Mouse (Mus musculus): Measurements from ENCODE around the gene Pan2.

- TF ChIP-seq CTCF (IDR thresholded peaks at IDR 0.05; ENCODE audit: control insufficient read depth, insufficient read depth, insufficient read length) (no peak), USF1 (IDR thresholded peaks at IDR 0.05; ENCODE audit: low read depth) (no peak)
Observed at GRCm38 (mm10) chr10:128259946-128260345, 43.2 kb upstream of the Pan2 start.

Data from C2C12 (cell line).